Mouse (Mus musculus) CD4-positive helper T cell, adult 2 months (primary cell): ENCODE measurements around the gene Olfr853.

Source experiments
- DNase-seq: peaks from one replicate; pipeline ENCODE4 v3.0.0-alpha.2; 2012; ENCODE audit warnings: low read depth, missing footprints, low spot score

Olfr853 gene

GRCm38 (mm10) chr9:19540976-19541375 is at the start of gene Olfr853:
Gene Olfr853 (minus strand): TSS chr9:19541076.
- no peak for DNase-seq

GRCm38 (mm10) chr9:19582317-19582716 is 41.4 kb upstream of the Olfr853 start, which contains the start of gene Olfr855:
Gene Olfr855 (plus strand): TSS chr9:19582617.
- DNase-seq = no peak

- no peak for DNase-seq
Observed at GRCm38 (mm10) chr9:19567282-19567681, 26.4 kb upstream of the Olfr853 start, which contains the start of gene Olfr854. Gene Olfr854 (minus strand): TSS chr9:19567382.

- DNase-seq = no peak
Observed at GRCm38 (mm10) chr9:19492995-19493394, 47.9 kb downstream of the Olfr853 start, which contains the start of gene Olfr851. Gene Olfr851 (plus strand): TSS chr9:19493295.
